Mouse (Mus musculus) thymus, adult 2 months (tissue): Measurements from ENCODE around the gene Cadm3. TPM values are rescaled to one million over a fixed set of nuclear protein-coding genes. Genes with fewer than 3 reads are reported as not detected.
"Not testable (repeated sequence)": the region's sequence is repeated elsewhere in the genome, so short reads cannot be mapped to it uniquely, and the experiment has no call there.

Experiments
- DNase-seq: peaks from one replicate; pipeline ENCODE4 v3.0.0; 2021
- H3K27ac ChIP-seq: fragments of 200-500 bp; 2 replicates; pipeline ENCODE4 v1.5.1; 2012; ENCODE audit warnings: low read length, control low read depth; ENCODE audit not compliant: control insufficient read depth, insufficient read depth
- H3K27me3 ChIP-seq: fragments of 200-500 bp; 2 replicates; pipeline ENCODE4 v1.6.1; 2012; ENCODE audit warnings: mild to moderate bottlenecking, low read length, moderate library complexity, mixed read lengths; ENCODE audit not compliant: control insufficient read depth, insufficient read depth
- H3K36me3 ChIP-seq: fragments of 200-500 bp; 2 replicates; pipeline ENCODE4 v1.6.1; 2012; ENCODE audit warnings: mild to moderate bottlenecking, low read length, moderate library complexity; ENCODE audit not compliant: control insufficient read depth, insufficient read depth
- H3K4me1 ChIP-seq: fragments of 200-500 bp; replicated peaks from 2 replicates; pipeline ENCODE4 v1.6.1; 2012; ENCODE audit warnings: low read length; ENCODE audit not compliant: control insufficient read depth, insufficient read depth
- H3K4me3 ChIP-seq: fragments of 200-500 bp; 2 replicates; pipeline ENCODE4 v1.5.1; 2012; ENCODE audit warnings: mild to moderate bottlenecking, low read length, control low read depth, moderate library complexity; ENCODE audit not compliant: control insufficient read depth, insufficient read depth
- CTCF ChIP-seq: fragments of 200-500 bp; IDR thresholded peaks from 2 replicates; pipeline ENCODE4 v1.5.1; 2012; ENCODE audit warnings: mild to moderate bottlenecking, control low read depth, low read length, moderate library complexity, borderline replicate concordance; ENCODE audit not compliant: control insufficient read depth, poor library complexity, insufficient read depth; ENCODE audit errors: extremely low read depth
- POLR2A ChIP-seq: fragments of 200-500 bp; IDR thresholded peaks from 2 replicates; pipeline ENCODE4 v1.6.1; 2012; ENCODE audit warnings: mild to moderate bottlenecking, low read length, control low read depth, moderate library complexity; ENCODE audit not compliant: control insufficient read depth, poor library complexity, insufficient read depth; ENCODE audit errors: extremely low read depth
- WGBS: fragments of 180-500 bp; shearing (Covaris S2); methylation state at CpG from one replicate; pipeline ENCODE4 v1.1.7; 2018; 5-methylcytosine and 5-hydroxymethylcytosine counted together
- polyA plus RNA-seq: library from polyadenylated mRNA; depleted of rRNA; stranded (reverse); fragments of >200 nt; gene quantifications from 2 replicates; pipeline ENCODE4 v1.2.3, GENCODE M21; 2012

Gene Cadm3
- polyA plus RNA-seq, 1 experiment: 6.8 TPM

GRCm38 (mm10) chr1:173325395-173325794, 42.1 kb downstream of the Cadm3 start:
- Histone ChIP-seq H3K27me3 (no peaks in the 10 kb centered on the region), H3K4me1 (no peaks in the 10 kb centered on the region), H3K4me3 (no peak overlapping the region), H3K27ac (no peak overlapping the region), H3K36me3 (no peaks in the 10 kb centered on the region)
- DNase-seq: no peak
- 98% methylated on average over 1 of the region's 1 CpGs for WGBS
- no peak for TF ChIP-seq POLR2A
- no peak for TF ChIP-seq CTCF

DNA sequence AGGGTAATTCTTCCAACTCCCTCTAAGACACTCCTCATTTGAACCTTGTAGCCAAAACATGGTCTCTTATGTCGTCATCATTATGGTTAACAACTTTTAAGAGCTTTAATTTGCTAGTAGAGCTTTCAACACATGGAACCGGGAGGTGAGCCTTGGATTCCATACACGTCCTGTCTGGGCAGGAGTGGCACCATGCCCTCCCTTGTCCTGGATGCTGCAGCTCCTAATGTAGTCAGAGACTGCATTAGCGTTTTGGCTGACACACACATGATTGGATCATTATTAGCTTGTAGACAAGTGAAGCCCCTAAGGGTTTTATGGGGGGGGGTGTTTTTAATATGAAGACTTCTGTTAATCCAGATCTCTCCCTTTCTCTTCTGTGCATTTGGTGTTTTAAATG, 42.5 kb downstream of the Cadm3 start:
- TF ChIP-seq POLR2A (no peak), CTCF (no peak)
- Histone ChIP-seq H3K4me3 (no peak overlapping the region), H3K27ac (no peak overlapping the region), H3K36me3 (no peaks in the 10 kb centered on the region), H3K27me3 (no peaks in the 10 kb centered on the region), H3K4me1 (no peaks in the 10 kb centered on the region)
- WGBS: 75% methylated on average over 4 of the region's 4 CpGs
- no peak for DNase-seq

GRCm38 (mm10) chr1:173323839-173324585, 43.5 kb downstream of the Cadm3 start:
- Histone ChIP-seq H3K4me1 (no peaks in the 10 kb centered on the region), H3K27ac (no peak overlapping the region), H3K27me3 (no peaks in the 10 kb centered on the region), H3K36me3 (no peaks in the 10 kb centered on the region), H3K4me3 (no peak overlapping the region)
- TF ChIP-seq POLR2A: no peak
- TF ChIP-seq CTCF: no peak
- 39% methylated on average over 5 of the region's 5 CpGs for WGBS
- DNase-seq: peak; percentile 8

DNA sequence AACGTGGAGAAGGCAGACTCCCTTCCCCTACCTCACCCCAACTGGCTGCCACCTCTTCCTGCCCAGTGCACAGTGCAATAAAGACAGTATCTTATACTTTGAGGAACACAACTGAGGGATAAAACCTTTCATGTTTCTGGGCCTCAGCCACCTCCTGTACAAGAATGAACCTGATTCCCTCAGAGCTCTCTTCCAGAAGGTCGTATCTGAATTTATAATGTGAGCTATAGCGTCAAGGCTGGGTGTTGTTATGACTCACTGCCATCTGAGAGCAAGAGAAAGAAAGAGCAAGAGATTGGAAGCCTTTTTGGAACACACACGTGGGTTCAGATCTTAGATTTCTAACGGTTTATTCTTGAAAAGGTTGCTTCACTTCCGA, 45.3 kb downstream of the Cadm3 start:
- TF ChIP-seq CTCF: no peak
- no peak for TF ChIP-seq POLR2A
- no peaks in the 10 kb centered on the region for H3K4me1 ChIP-seq
- H3K4me3 ChIP-seq: no peak overlapping the region
- H3K27ac ChIP-seq: no peak overlapping the region
- H3K27me3 ChIP-seq: no peaks in the 10 kb centered on the region
- H3K36me3 ChIP-seq: no peaks in the 10 kb centered on the region
- WGBS: 70% methylated on average over 6 of the region's 6 CpGs
- DNase-seq: no peak

DNA sequence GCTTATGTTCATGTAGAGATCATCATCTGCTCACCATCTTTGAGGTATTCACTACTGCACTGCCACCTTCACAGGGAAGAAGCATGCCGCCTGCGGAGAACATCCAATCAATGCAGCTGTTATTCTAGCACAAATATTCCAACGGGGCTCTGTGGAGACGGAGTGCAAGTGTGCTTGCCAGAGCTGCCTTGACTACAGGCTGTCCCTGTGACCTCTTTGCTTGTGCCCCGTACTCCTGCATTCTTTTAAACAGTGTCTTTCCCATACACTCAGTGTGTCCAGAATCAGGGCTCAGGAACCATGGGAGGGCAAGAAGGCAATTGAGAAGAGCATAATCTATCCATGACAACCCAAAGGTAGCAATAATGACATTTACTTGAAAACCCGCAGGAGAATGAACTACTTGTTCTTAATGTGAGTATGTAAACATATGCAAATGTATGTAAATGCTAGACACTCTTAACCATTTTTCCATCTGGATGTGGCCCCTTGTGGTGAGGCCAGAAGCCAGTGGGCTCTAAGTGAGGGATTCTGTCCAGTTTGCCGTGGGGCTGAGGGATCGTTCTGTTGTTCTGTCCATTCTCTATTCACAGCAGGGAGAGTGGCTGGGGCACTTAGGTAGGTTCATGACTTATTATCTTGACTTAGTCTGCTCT, 45.8 kb downstream of the Cadm3 start:
- H3K36me3 ChIP-seq: no peaks in the 10 kb centered on the region
- no peaks in the 10 kb centered on the region for H3K4me1 ChIP-seq
- TF ChIP-seq POLR2A (no peak), CTCF (no peak)
- no peak overlapping the region for H3K27ac ChIP-seq
- DNase-seq: no peak
- no peaks in the 10 kb centered on the region for H3K27me3 ChIP-seq
- 90% methylated on average over 8 of the region's 8 CpGs for WGBS
- H3K4me3 ChIP-seq: no peak overlapping the region

GRCm38 (mm10) chr1:173317925-173318477, 49.5 kb downstream of the Cadm3 start:
- Histone ChIP-seq H3K4me1 (no peaks in the 10 kb centered on the region), H3K27me3 (no peaks in the 10 kb centered on the region), H3K36me3 (no peaks in the 10 kb centered on the region), H3K27ac (no peak overlapping the region), H3K4me3 (no peak overlapping the region)
- no peak for TF ChIP-seq CTCF
- no peak for TF ChIP-seq POLR2A
- WGBS: 89% methylated on average over 2 of the region's 2 CpGs
- DNase-seq: no peak

GRCm38 (mm10) chr1:173315725-173316124, 51.8 kb downstream of the Cadm3 start:
- H3K27ac ChIP-seq: no peak overlapping the region
- WGBS: 94% methylated on average over 3 of the region's 3 CpGs
- H3K27me3 ChIP-seq: no peaks in the 10 kb centered on the region
- no peak for TF ChIP-seq POLR2A
- no peak for TF ChIP-seq CTCF
- no peak for DNase-seq
- H3K4me1 ChIP-seq: no peaks in the 10 kb centered on the region
- no peaks in the 10 kb centered on the region for H3K36me3 ChIP-seq
- H3K4me3 ChIP-seq: no peak overlapping the region

DNA sequence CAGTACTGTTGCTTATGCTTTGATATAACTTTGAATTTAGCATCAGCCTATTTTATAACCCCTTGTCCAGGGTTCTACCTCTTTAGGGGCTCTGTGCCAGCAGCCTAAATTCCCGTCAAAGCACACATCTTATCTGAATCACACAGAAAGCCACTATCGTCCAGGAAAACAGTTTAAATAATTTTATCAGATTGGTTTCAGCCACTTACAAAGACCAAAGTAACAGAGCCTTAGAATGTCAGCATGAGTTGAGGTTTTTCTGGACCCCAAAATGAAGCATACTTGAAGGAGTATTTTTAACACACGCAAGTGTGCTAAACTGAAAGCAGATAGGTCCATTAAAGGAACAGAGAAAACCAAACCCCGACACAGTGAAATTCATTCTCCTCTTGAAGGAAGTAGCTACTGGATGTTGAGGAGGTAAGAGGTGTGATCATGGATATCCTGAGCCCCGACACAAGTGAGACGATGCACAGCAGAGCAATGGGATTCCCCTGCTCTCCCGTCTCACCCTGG, 53.9 kb downstream of the Cadm3 start:
- H3K4me1 ChIP-seq, H3K27ac ChIP-seq, H3K4me3 ChIP-seq, H3K27me3 ChIP-seq, H3K36me3 ChIP-seq, DNase-seq: not testable (repeated sequence)
- WGBS: 50% methylated on average over 7 of the region's 7 CpGs

- H3K4me1 ChIP-seq, H3K27me3 ChIP-seq, H3K27ac ChIP-seq, H3K36me3 ChIP-seq, H3K4me3 ChIP-seq, DNase-seq: not testable (repeated sequence)
- WGBS: 78% methylated on average over 3 of the region's 3 CpGs
Observed at GRCm38 (mm10) chr1:173302795-173303194, 64.7 kb downstream of the Cadm3 start.
